Mouse (Mus musculus) kidney, adult 2 months (tissue): ENCODE measurements around the gene D17Wsu92e.

ENCODE experiments used
- CTCF ChIP-seq: fragments of 200-500 bp; conservative IDR thresholded peaks from 2 replicates; pipeline ENCODE4 v1.5.1; 2011; ENCODE audit warnings: low read depth, mild to moderate bottlenecking, control low read depth, low read length, moderate library complexity, mixed read lengths; ENCODE audit not compliant: insufficient read depth, insufficient read length
- POLR2A ChIP-seq: fragments of 200-500 bp; IDR thresholded peaks from one replicate; pipeline ENCODE4 v1.6.1; 2011; ENCODE audit warnings: low read depth, low read length, control low read depth

GRCm38 (mm10) chr17:27762884-27763283 is 57.6 kb downstream of the D17Wsu92e start:
- no peak for TF ChIP-seq CTCF
- TF ChIP-seq POLR2A = no peak
